Mouse (Mus musculus) activated CD4-positive, CD25-positive, alpha-beta regulatory T cell, adult 4 months (primary cell): Measurements from ENCODE around the gene Srr. TPM values are rescaled to one million over a fixed set of nuclear protein-coding genes. Genes with fewer than 3 reads are reported as not detected.

Experiments used
- ATAC-seq: one replicate; pipeline ENCODE4 v1.8.0; 2017
- polyA plus RNA-seq, 2 experiments: library from polyadenylated mRNA; unstranded; fragments of 100-300 nt; shearing (Covaris generic); gene quantifications; one replicate each; pipeline ENCODE4 v1.2.1; 2017

Gene Srr
- 1 to 10 TPM; 4.9 to 7.3 TPM for polyA plus RNA-seq

GRCm38 (mm10) chr11:74925577-74926387, at the start of gene Srr, which contains the start of gene Smg6:
Gene Srr (minus strand): TSS chr11:74925948.
Gene Smg6 (plus strand): TSS chr11:74925823.
- ATAC-seq: peak; percentile 68

GRCm38 (mm10) chr11:74974615-74975014, 48.9 kb upstream of the Srr start:
- ATAC-seq: no peak

GRCm38 (mm10) chr11:74973290-74974157, 47.8 kb upstream of the Srr start:
- ATAC-seq: peak; percentile 61

GRCm38 (mm10) chr11:74965516-74965915, 39.8 kb upstream of the Srr start:
- ATAC-seq: no peak

- ATAC-seq: no peak
Measured at GRCm38 (mm10) chr11:74962846-74963407, 37.2 kb upstream of the Srr start.

- ATAC-seq: no peak
Measured at GRCm38 (mm10) chr11:74961953-74962352, 36.2 kb upstream of the Srr start.

- ATAC-seq: peak; percentile 73
Measured at GRCm38 (mm10) chr11:74960031-74960551, 34.3 kb upstream of the Srr start.

GRCm38 (mm10) chr11:74959501-74959900, 33.8 kb upstream of the Srr start:
- ATAC-seq: no peak

GRCm38 (mm10) chr11:74957600-74957999, 31.9 kb upstream of the Srr start:
- no peak for ATAC-seq

GRCm38 (mm10) chr11:74956006-74956405, 30.3 kb upstream of the Srr start:
- no peak for ATAC-seq

GRCm38 (mm10) chr11:74954901-74955300, 29.2 kb upstream of the Srr start:
- peak; percentile 34 for ATAC-seq

GRCm38 (mm10) chr11:74946348-74946747, 20.6 kb upstream of the Srr start:
- ATAC-seq: no peak

- no peak for ATAC-seq
Measured at GRCm38 (mm10) chr11:74930391-74930790, 4.6 kb upstream of the Srr start.

- ATAC-seq: no peak
Measured at GRCm38 (mm10) chr11:74929111-74929510, 3.4 kb upstream of the Srr start.

GRCm38 (mm10) chr11:74927236-74927725, 1.5 kb upstream of the Srr start:
- ATAC-seq: no peak

- ATAC-seq: peak; percentile 41
Measured at GRCm38 (mm10) chr11:74926388-74927005, 749 bp upstream of the Srr start.

- ATAC-seq: no peak
Measured at GRCm38 (mm10) chr11:74924149-74924548, 1.6 kb downstream of the Srr start.

GRCm38 (mm10) chr11:74919249-74919648, 6.5 kb downstream of the Srr start:
- ATAC-seq: no peak

GRCm38 (mm10) chr11:74912492-74912891, 13.3 kb downstream of the Srr start:
- ATAC-seq: no peak

GRCm38 (mm10) chr11:74909978-74910377, 15.8 kb downstream of the Srr start:
- ATAC-seq: no peak

GRCm38 (mm10) chr11:74908618-74909399, 16.9 kb downstream of the Srr start:
- ATAC-seq: no peak
